Mouse (Mus musculus) urinary bladder, postnatal 36 days (tissue): Measurements from ENCODE around the gene Poln.

Experiments used
- DNase-seq, 2 experiments: peaks; one replicate each; pipeline ENCODE4 v3.0.0; 2022; ENCODE audit warnings: low spot score in 2 of 2, mixed read lengths in 1 of 2

Gene Poln

GRCm38 (mm10) chr5:34119121-34119856 lies 50.0 kb downstream of the Poln start:
- DNase-seq, result no peak

- peak in 1 of 2 experiments; percentile 26 for DNase-seq
These were observed 63.6 kb downstream of the Poln start for GRCm38 (mm10) chr5:34105681-34106080.

- peak; percentile 3 to 13 for DNase-seq
These were observed 71.9 kb downstream of the Poln start for GRCm38 (mm10) chr5:34097333-34097732.

- no peak for DNase-seq
These were observed 76.2 kb downstream of the Poln start for GRCm38 (mm10) chr5:34093021-34093420.

GRCm38 (mm10) chr5:34032520-34032919 lies 136.7 kb downstream of the Poln start:
- no peak for DNase-seq

- DNase-seq, result no peak
These were observed 138.2 kb downstream of the Poln start for GRCm38 (mm10) chr5:34031022-34031421.

GRCm38 (mm10) chr5:34030101-34030500 lies 139.1 kb downstream of the Poln start:
- no peak for DNase-seq

- no peak for DNase-seq
These were observed 150.3 kb downstream of the Poln start for GRCm38 (mm10) chr5:34018968-34019367.

GRCm38 (mm10) chr5:34014652-34015051 lies 154.6 kb downstream of the Poln start:
- no peak for DNase-seq

- DNase-seq, result no peak
These were observed 161.8 kb downstream of the Poln start for GRCm38 (mm10) chr5:34007392-34007941.

GRCm38 (mm10) chr5:34006832-34007231 lies 162.4 kb downstream of the Poln start:
- no peak for DNase-seq

- DNase-seq, result no peak
These were observed 164.6 kb downstream of the Poln start for GRCm38 (mm10) chr5:34004618-34005017.

GRCm38 (mm10) chr5:34002636-34003035 lies 166.6 kb downstream of the Poln start:
- DNase-seq, result no peak

- DNase-seq, result no peak
These were observed 167.8 kb downstream of the Poln start for GRCm38 (mm10) chr5:34001401-34001800.

- no peak for DNase-seq
These were observed 168.4 kb downstream of the Poln start for GRCm38 (mm10) chr5:34000809-34001208.

- DNase-seq, result peak in 1 of 2 experiments; percentile 58
These were observed 169.7 kb downstream of the Poln start for GRCm38 (mm10) chr5:33999466-34000090.

GRCm38 (mm10) chr5:33998505-33998877 lies 170.8 kb downstream of the Poln start:
- DNase-seq, result no peak

GRCm38 (mm10) chr5:33997829-33998504 lies 171.3 kb downstream of the Poln start:
- no peak for DNase-seq

- peak in 1 of 2 experiments; percentile 61 for DNase-seq
These were observed 172.1 kb downstream of the Poln start for GRCm38 (mm10) chr5:33997051-33997741.

- no peak for DNase-seq
These were observed 172.6 kb downstream of the Poln start for GRCm38 (mm10) chr5:33996694-33997045.

GRCm38 (mm10) chr5:33995843-33996693 lies 173.2 kb downstream of the Poln start, which contains the start of gene Nat8l:
Gene Nat8l (plus strand): TSS chr5:33995984.
- DNase-seq, result peak in 1 of 2 experiments; percentile 55
